Mouse (Mus musculus) liver, postnatal 0 days (tissue): ENCODE measurements around the gene Pcsk1n. TPM values are rescaled to one million over a fixed set of nuclear protein-coding genes. Genes with fewer than 3 reads are reported as not detected.

ENCODE experiments used
- ATAC-seq: fragments of 200-750 bp; cut with Nextera tagmentation; 2 replicates; pipeline ENCODE4 v1.8.0; 2017; ENCODE audit warnings: mild to moderate bottlenecking, moderate library complexity
- DNase-seq: peaks from one replicate; pipeline ENCODE4 v3.0.0-alpha.2; 2016
- H3K27ac ChIP-seq: fragments of 300-500 bp; sonication (generic); 2 replicates; pipeline ENCODE4 v1.5.1; 2014; ENCODE audit warnings: antibody characterized with exemption, moderate library complexity, mild to moderate bottlenecking, low read depth
- H3K27me3 ChIP-seq: fragments of 300-500 bp; sonication (generic); 2 replicates; pipeline ENCODE4 v1.6.1; 2014; ENCODE audit warnings: low read length, control low read depth, mixed read lengths; ENCODE audit not compliant: insufficient read depth
- H3K36me3 ChIP-seq: fragments of 300-500 bp; sonication (generic); replicated peaks from 2 replicates; pipeline ENCODE4 v1.6.1; 2014; ENCODE audit warnings: mild to moderate bottlenecking, control low read depth, low read length, moderate library complexity, mixed read lengths; ENCODE audit not compliant: insufficient read depth
- H3K4me1 ChIP-seq: fragments of 300-500 bp; sonication (generic); 2 replicates; pipeline ENCODE4 v1.6.1; 2014; ENCODE audit warnings: antibody characterized with exemption, mild to moderate bottlenecking, control low read depth; ENCODE audit not compliant: insufficient read depth
- H3K4me2 ChIP-seq: fragments of 300-500 bp; sonication (generic); 2 replicates; pipeline ENCODE4 v1.6.1; 2014; ENCODE audit warnings: low read depth, mild to moderate bottlenecking, low read length, moderate library complexity, mixed read lengths
- H3K4me3 ChIP-seq: fragments of 300-500 bp; sonication (generic); 2 replicates; pipeline ENCODE4 v1.5.1; 2014; ENCODE audit warnings: low read depth, low read length
- H3K9ac ChIP-seq: fragments of 300-500 bp; sonication (generic); replicated peaks from 2 replicates; pipeline ENCODE4 v1.6.1; 2014; ENCODE audit warnings: mild to moderate bottlenecking, moderate library complexity
- H3K9me3 ChIP-seq: fragments of 300-500 bp; sonication (generic); 2 replicates; pipeline ENCODE4 v1.6.1; 2016; ENCODE audit warnings: mild to moderate bottlenecking, control low read depth, low read length, mixed read lengths
- CTCF ChIP-seq: sonication (generic); IDR thresholded peaks from 2 replicates; pipeline ENCODE4 v1.5.1; 2016; ENCODE audit warnings: antibody characterized with exemption, low read depth
- EP300 ChIP-seq: IDR thresholded peaks from 2 replicates; pipeline ENCODE4 v1.6.1; 2016; ENCODE audit warnings: antibody characterized with exemption, low read depth, mild to moderate bottlenecking
- WGBS: fragments of 180-500 bp; shearing (Covaris S2); extraction: QIAGEN DNeasy Blood & Tissue Kit; methylation state at CpG from one replicate; pipeline ENCODE4 v1.1.7; 2014; ENCODE audit not compliant: insufficient replicate concordance; 5-methylcytosine and 5-hydroxymethylcytosine counted together
- polyA plus RNA-seq: library from polyadenylated mRNA; unstranded; fragments of >200 nt; fragmentation: Nextera tagmentation; extraction: Ambion mirVana; gene quantifications from 2 replicates; pipeline ENCODE4 v1.2.1, GENCODE M21; 2015

Gene Pcsk1n
- polyA plus RNA-seq, 1 experiment from 2014 or later, result not detected

GRCm38 (mm10) chrX:7958868-7959267, 39.2 kb downstream of the Pcsk1n start:
- TF ChIP-seq EP300, result no peak
- TF ChIP-seq CTCF, result no peak
- WGBS, result 89% methylated on average over 9 of the region's 9 CpGs

GRCm38 (mm10) chrX:7963829-7964626, 44.4 kb downstream of the Pcsk1n start:
- Histone ChIP-seq H3K4me3 (peak overlapping the region; percentile 24), H3K27ac (no peak overlapping the region), H3K9ac (no peak overlapping the region; the same call in 1 of the 2 replicates), H3K4me2 (peak overlapping the region; percentile 58), H3K27me3 (no peaks in the 10 kb centered on the region), H3K9me3 (no peaks in the 10 kb centered on the region), H3K36me3 (no peaks in the 10 kb centered on the region), H3K4me1 (no peaks in the 10 kb centered on the region)
- 36% methylated on average over 7 of the region's 7 CpGs for WGBS
- TF ChIP-seq CTCF (no peak), EP300 (no peak)
- no peak for DNase-seq
- ATAC-seq, result no peak

More at GRCm38 (mm10) chrX:7958868-7959267, 39.2 kb downstream of the Pcsk1n start:
- Histone ChIP-seq H3K4me3 (no peak overlapping the region), H3K36me3 (no peaks in the 10 kb centered on the region), H3K4me1 (no peaks in the 10 kb centered on the region), H3K4me2 (no peak overlapping the region), H3K27me3 (no peaks in the 10 kb centered on the region), H3K9ac (no peak overlapping the region), H3K27ac (no peak overlapping the region), H3K9me3 (no peaks in the 10 kb centered on the region)
- no peak for ATAC-seq
- no peak for DNase-seq

GRCm38 (mm10) chrX:7966161-7966560, 46.5 kb downstream of the Pcsk1n start:
- peak overlapping the region; percentile 66 for H3K9ac ChIP-seq
- 41% methylated on average over 4 of the region's 4 CpGs for WGBS
- H3K36me3 ChIP-seq, result no peaks in the 10 kb centered on the region
- no peak for TF ChIP-seq CTCF
- H3K27ac ChIP-seq, result 0 out of 2 replicates have a peak overlapping the region, but pooled peaks have one; percentile 34
- DNase-seq (no peak), ATAC-seq (no peak)
- H3K9me3 ChIP-seq, result no peaks in the 10 kb centered on the region
- H3K27me3 ChIP-seq, result no peaks in the 10 kb centered on the region
- H3K4me2 ChIP-seq, result peak overlapping the region; percentile 57
- H3K4me1 ChIP-seq, result no peaks in the 10 kb centered on the region
- H3K4me3 ChIP-seq, result peak overlapping the region; percentile 61

- no peaks in the 10 kb centered on the region for H3K27me3 ChIP-seq
- H3K9ac ChIP-seq, result peak overlapping the region; percentile 66
- no peaks in the 10 kb centered on the region for H3K36me3 ChIP-seq
- TF ChIP-seq CTCF (peak; percentile 45), EP300 (no peak)
- ATAC-seq (peak; percentile 66), DNase-seq (peak; percentile 62)
- no peaks in the 10 kb centered on the region for H3K4me1 ChIP-seq
- peak overlapping the region; percentile 60 for H3K4me2 ChIP-seq
- peak overlapping the region; percentile 61 for H3K4me3 ChIP-seq
- H3K27ac ChIP-seq, result peak overlapping the region; percentile 63
- WGBS, result 49% methylated on average over 8 of the region's 9 CpGs
- no peaks in the 10 kb centered on the region for H3K9me3 ChIP-seq
These were observed 48.1 kb downstream of the Pcsk1n start for GRCm38 (mm10) chrX:7967596-7968201.

GRCm38 (mm10) chrX:7968226-7968625, 48.6 kb downstream of the Pcsk1n start:
- Histone ChIP-seq H3K4me3 (peak overlapping the region; percentile 61), H3K27ac (peak overlapping the region; percentile 63), H3K36me3 (no peaks in the 10 kb centered on the region), H3K4me2 (peak overlapping the region; percentile 60), H3K9me3 (no peaks in the 10 kb centered on the region), H3K9ac (no peak overlapping the region), H3K4me1 (no peaks in the 10 kb centered on the region), H3K27me3 (no peaks in the 10 kb centered on the region)
- ATAC-seq (peak; percentile 63), DNase-seq (peak; percentile 34)
- TF ChIP-seq CTCF (no peak), EP300 (peak; percentile 84)
- 43% methylated on average over 8 of the region's 8 CpGs for WGBS

DNA sequence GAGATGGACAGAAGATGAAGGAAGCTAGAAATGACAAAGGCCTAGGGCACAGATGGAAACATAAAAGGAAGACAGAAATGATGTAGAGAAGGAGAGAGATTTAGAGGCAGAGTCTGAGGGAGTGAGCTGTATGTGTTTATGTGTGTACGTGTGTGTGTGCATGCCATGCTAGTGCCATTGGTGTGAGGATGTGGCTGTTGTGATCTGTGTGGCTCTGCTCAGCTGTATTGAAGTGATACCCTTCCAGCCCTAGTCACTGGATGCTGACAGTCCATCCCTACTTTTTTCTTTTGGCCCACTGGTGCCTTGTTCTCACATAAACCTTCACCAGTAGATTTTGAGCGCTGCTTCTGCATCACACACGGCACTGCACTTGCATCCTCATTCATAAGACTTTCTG, 49.3 kb downstream of the Pcsk1n start:
- Histone ChIP-seq H3K36me3 (no peaks in the 10 kb centered on the region), H3K27me3 (no peaks in the 10 kb centered on the region), H3K4me3 (no peak overlapping the region), H3K9me3 (no peaks in the 10 kb centered on the region), H3K27ac (peak overlapping the region; percentile 63), H3K9ac (0 out of 2 replicates have a peak overlapping the region, but pooled peaks have one; percentile 9), H3K4me1 (no peaks in the 10 kb centered on the region), H3K4me2 (peak overlapping the region; percentile 60; the same call in 1 of the 2 replicates)
- ATAC-seq, result no peak
- 73% methylated on average over 3 of the region's 3 CpGs for WGBS
- DNase-seq, result no peak
- TF ChIP-seq EP300 (no peak), CTCF (no peak)
